Mouse (Mus musculus) T-helper 2 cell (primary cell): ENCODE measurements around the gene Lpp.

Source experiments
- in situ Hi-C: fragments of 300-600 bp; cut with MboI, MseI; formaldehyde crosslinking; loops from one replicate; pipeline ENCODE4 v1.15.1; 2025; ENCODE audit warnings: high pct_unique_total_duplicates

Gene Lpp

GRCm38 (mm10) chr16:25026191-25026590 is 632.9 kb downstream of the Lpp start:
- in situ Hi-C loops = no loop called here

DNA sequence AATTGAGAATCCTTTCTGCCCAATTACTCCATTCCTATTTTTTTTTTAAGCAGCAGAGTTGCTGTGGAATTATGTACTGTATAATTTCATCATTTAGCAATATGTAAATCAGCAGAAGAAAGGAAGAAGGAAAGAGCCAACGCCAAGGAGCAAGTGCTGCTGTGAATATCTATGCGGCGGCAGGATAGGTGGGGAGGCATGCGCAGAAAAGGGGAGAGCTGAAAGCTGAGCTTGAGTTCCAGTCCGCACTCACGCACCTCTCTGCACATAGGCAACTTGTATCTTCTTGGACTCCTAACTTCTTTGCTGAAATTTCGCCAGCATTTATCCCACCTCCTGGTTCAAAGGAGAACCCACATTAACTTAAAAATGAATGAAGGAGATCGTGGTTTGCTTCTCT is 636.2 kb downstream of the Lpp start:
- in situ Hi-C loops = no loop called here

- in situ Hi-C loops = no loop called here
Measured at GRCm38 (mm10) chr16:25037361-25037760, 644.1 kb downstream of the Lpp start.

GRCm38 (mm10) chr16:25038529-25038928 is 645.2 kb downstream of the Lpp start:
- in situ Hi-C loops = no loop called here

DNA sequence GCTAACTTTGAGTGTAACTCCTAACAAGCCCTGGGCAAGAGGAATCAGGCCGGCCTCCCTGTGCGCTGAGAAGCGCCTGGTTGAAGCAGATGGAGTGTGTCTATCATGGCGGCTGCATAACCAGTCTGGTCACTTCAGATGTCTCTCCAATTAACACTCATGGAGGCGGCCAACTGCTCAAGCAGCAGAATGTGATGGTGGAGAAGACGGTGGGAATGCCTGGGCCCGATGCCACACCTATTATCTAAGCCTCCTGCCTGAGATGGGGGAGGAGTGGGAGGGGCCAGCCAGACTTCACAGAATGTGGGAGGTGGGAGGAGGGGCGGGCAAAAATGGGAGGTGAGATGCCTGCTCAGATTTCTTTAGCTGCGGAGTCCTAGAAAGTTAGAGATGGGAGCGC is 646.6 kb downstream of the Lpp start:
- in situ Hi-C loops = no loop called here

DNA sequence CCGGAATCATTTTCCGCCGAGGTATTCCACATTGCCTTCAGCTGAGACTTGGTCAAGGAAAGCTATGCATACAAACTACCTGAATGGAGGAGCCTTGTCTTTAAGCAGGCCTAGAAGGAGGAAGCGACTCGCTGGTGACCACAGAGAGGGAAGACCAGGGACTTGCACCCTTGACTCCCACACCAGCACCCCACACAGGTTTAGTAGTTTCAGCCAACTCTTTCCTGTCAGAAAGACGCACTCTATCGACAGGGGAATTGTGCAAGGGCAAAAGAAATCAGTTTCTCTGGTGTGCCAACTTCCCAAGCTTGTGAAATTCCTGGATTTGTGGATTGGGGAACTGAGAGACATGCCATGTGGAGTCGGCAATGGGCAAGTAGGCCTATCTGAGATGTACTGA is 647.9 kb downstream of the Lpp start:
- in situ Hi-C loops = no loop called here

- in situ Hi-C loops = no loop called here
Measured at GRCm38 (mm10) chr16:25041855-25042529, 648.7 kb downstream of the Lpp start.
